Mouse (Mus musculus): Measurements from ENCODE around the gene Fam129b.

- no peak for TF ChIP-seq CTCF (IDR thresholded peaks at IDR 0.05; ENCODE audit: low read depth)
- no peak for TF ChIP-seq EP300 (IDR thresholded peaks at IDR 0.05; ENCODE audit: low read depth)
Measured at GRCm38 (mm10) chr2:32877761-32878393, 2.0 kb downstream of the Fam129b start.

Measured in liver, postnatal 0 days (tissue).